25 mouse cellular contexts compared by ENCODE assay signal in genomic region chr2:172217886-172218285, GRCm38 (mm10). TPM values are rescaled to one million over a fixed set of nuclear protein-coding genes. Genes with fewer than 3 reads are reported as not detected.
DNase-seq lines count a peak whose midpoint lies in the region; ATAC-seq lines count a peak whose summit lies in the region.
"Had no signal": no experiment of that assay in that cellular context is flagged by ENCODE, and none has a peak within 500 bp of the region (broad histone marks: within the 10 kb centered on the region; RNA-seq: fewer than 3 reads in every experiment).

No protein-coding gene starts in this region.

- no peak overlapping the region for H3K4me3 ChIP-seq in forebrain, embryonic 11.5 days (ENCODE audit: low read depth, low read length)
- H3K4me3 ChIP-seq in forebrain, embryonic 10.5 days = no peak overlapping the region
- no peak overlapping the region for H3K4me3 ChIP-seq in heart, embryonic 10.5 days
- H3K4me3 ChIP-seq: embryonic facial prominence, embryonic 10.5 days; embryonic facial prominence, embryonic 12.5 days; forebrain, embryonic 13.5 days; forebrain, embryonic 15.5 days had no signal

- H3K4me2 ChIP-seq in forebrain, embryonic 11.5 days (ENCODE audit: low read depth, low read length, severe bottlenecking) = no peak overlapping the region
- H3K4me2 ChIP-seq: embryonic facial prominence, embryonic 12.5 days; forebrain, embryonic 13.5 days; forebrain, embryonic 15.5 days had no signal

- H3K4me1 ChIP-seq in forebrain, embryonic 11.5 days (replicated peaks; ENCODE audit: control insufficient read depth, insufficient read depth, low read length) = no peaks in the 10 kb centered on the region
- peaks cover 12% of the 10 kb centered on the region for H3K4me1 ChIP-seq in forebrain, embryonic 10.5 days
- no peaks in the 10 kb centered on the region for H3K4me1 ChIP-seq in heart, embryonic 10.5 days
- H3K4me1 ChIP-seq: embryonic facial prominence, embryonic 12.5 days had no signal

- no peaks in the 10 kb centered on the region for H3K9me3 ChIP-seq in forebrain, embryonic 11.5 days (ENCODE audit: control insufficient read depth, low read length)
- H3K9me3 ChIP-seq in forebrain, embryonic 10.5 days = no peaks in the 10 kb centered on the region
- no peaks in the 10 kb centered on the region for H3K9me3 ChIP-seq in heart, embryonic 10.5 days
- H3K9me3 ChIP-seq: embryonic facial prominence, embryonic 10.5 days; embryonic facial prominence, embryonic 12.5 days; forebrain, embryonic 13.5 days; forebrain, embryonic 15.5 days had no signal

- H3K27me3 ChIP-seq in forebrain, embryonic 11.5 days (ENCODE audit: control insufficient read depth, insufficient read depth, low read length) = no peaks in the 10 kb centered on the region
- H3K27me3 ChIP-seq in forebrain, embryonic 10.5 days (ENCODE audit: poor library complexity, severe bottlenecking) = peaks cover 10% of the 10 kb centered on the region
- peaks cover 2% of the 10 kb centered on the region; the same call in 1 of the 2 replicates for H3K27me3 ChIP-seq in heart, embryonic 10.5 days (ENCODE audit: insufficient read depth, poor library complexity, severe bottlenecking)
- H3K27me3 ChIP-seq: forebrain, embryonic 15.5 days had no signal

- WGBS in forebrain, embryonic 11.5 days = 66% methylated on average over 7 of the region's 8 CpGs
- WGBS in forebrain, embryonic 10.5 days = 68% methylated on average over 7 of the region's 8 CpGs
- 57% methylated on average over 7 of the region's 8 CpGs for WGBS in heart, embryonic 10.5 days

- no peak overlapping the region for H3K27ac ChIP-seq in forebrain, embryonic 11.5 days (ENCODE audit: low read depth, low read length)
- no peak overlapping the region for H3K27ac ChIP-seq in forebrain, embryonic 10.5 days
- no peak overlapping the region for H3K27ac ChIP-seq in heart, embryonic 10.5 days
- H3K27ac ChIP-seq: embryonic facial prominence, embryonic 10.5 days; embryonic facial prominence, embryonic 12.5 days; forebrain, embryonic 13.5 days; forebrain, embryonic 15.5 days had no signal

- peak; percentile 50 for DNase-seq in forebrain, embryonic 11.5 days (ENCODE audit: low spot score)
- DNase-seq in forebrain, embryonic 10.5 days (ENCODE audit: extremely low spot score, low spot score) = no peak
- DNase-seq in heart, embryonic 10.5 days (ENCODE audit: low spot score) = peak; percentile 58
- no peak for DNase-seq in heart, postnatal 10 days
- DNase-seq in ES-CJ7 (ENCODE audit: low read depth, low spot score) = peak; percentile 46
- DNase-seq in lung, postnatal 14 days = no peak
- DNase-seq: adrenal gland, adult 8-10 months; adrenal gland, postnatal 14 days; adrenal gland, postnatal 36 days; B cell, adult 2 months; cerebellum, adult 11-12 months; cerebellum, adult 2 months; cerebellum, adult 9-10 months; cerebellum, postnatal 10 days; cerebellum, postnatal 25 days; forebrain, postnatal 0 days had no signal

- ATAC-seq in forebrain, embryonic 11.5 days (replicated peaks; ENCODE audit: low FRiP score) = no peak
- ATAC-seq: activated CD4-positive, CD25-positive, alpha-beta regulatory T cell, adult 4 months; CD4-positive, CD25-positive, alpha-beta regulatory T cell, adult 4 months; forebrain, embryonic 13.5 days; forebrain, embryonic 15.5 days; forebrain, postnatal 0 days had no signal

- H3K36me3 ChIP-seq in forebrain, embryonic 11.5 days (ENCODE audit: control insufficient read depth, insufficient read depth, low read length) = no peaks in the 10 kb centered on the region
- no peaks in the 10 kb centered on the region for H3K36me3 ChIP-seq in forebrain, embryonic 10.5 days (replicated peaks)
- no peaks in the 10 kb centered on the region for H3K36me3 ChIP-seq in heart, embryonic 10.5 days
- H3K36me3 ChIP-seq: embryonic facial prominence, embryonic 10.5 days; embryonic facial prominence, embryonic 12.5 days; forebrain, embryonic 15.5 days had no signal

- no peak overlapping the region for H3K9ac ChIP-seq in forebrain, embryonic 11.5 days (ENCODE audit: low read length)
- H3K9ac ChIP-seq: embryonic facial prominence, embryonic 12.5 days; forebrain, embryonic 13.5 days; forebrain, embryonic 15.5 days; forebrain, postnatal 0 days had no signal

- intact Hi-C loops in heart, postnatal 10 days (cut with DNase I) = loop anchor here (2.0 to 10.0 kb wide), 2 partner anchors 1341 to 1693 kb away; no protein-coding TSS in a partner anchor

RNA-seq across cellular contexts. Expression of gene Mc3r, which starts 30.4 kb away (rescaled TPM):
- 0.09 TPM in 1 of 2 replicates, not detected in the other for polyA plus RNA-seq in forebrain, embryonic 11.5 days (2014; fragmentation: Nextera tagmentation; extraction: Ambion mirVana)
- 0.10 TPM in 1 of 2 replicates, not detected in the other for polyA plus RNA-seq in forebrain, embryonic 10.5 days (2016; fragmentation: Nextera tagmentation; extraction: Ambion mirVana)
- not detected in 2 replicates for polyA plus RNA-seq in heart, embryonic 10.5 days (2016; fragmentation: Nextera tagmentation; extraction: Ambion mirVana)
- not detected for total RNA-seq in heart, postnatal 10 days (2021)
- total RNA-seq: adrenal gland, adult 18-20 months; adrenal gland, adult 8-10 months; adrenal gland, postnatal 14 days; adrenal gland, postnatal 36 days; CH12.LX; ES-E14 had no signal
- polyA plus RNA-seq: activated CD4-positive, CD25-positive, alpha-beta regulatory T cell, adult 4 months; CD4-positive, CD25-positive, alpha-beta regulatory T cell, adult 4 months; embryonic facial prominence, embryonic 10.5 days; embryonic facial prominence, embryonic 12.5 days had no signal

Comparison
In these comparisons a context has a peak if more than half of its experiments do, and no peak if none do; other contexts are left out.
1. DNase-seq: peak in forebrain, embryonic 11.5 days (single experiment), heart, embryonic 10.5 days (single experiment) and ES-CJ7 (single experiment); none in forebrain, embryonic 10.5 days (single experiment), heart, postnatal 10 days (0 of 2) and lung, postnatal 14 days (single experiment).